Mouse (Mus musculus): ENCODE results near the gene Ptpn18.

- TF ChIP-seq EP300 (optimal IDR thresholded peaks at IDR 0.05), result no peak
- no peak for TF ChIP-seq CTCF (IDR thresholded peaks at IDR 0.05; ENCODE audit: low read depth)
Observed at GRCm38 (mm10) chr1:34468051-34468450, 8.5 kb downstream of the Ptpn18 start.
